Mouse (Mus musculus) MEL-GATA-1-ER (cell line): Measurements from ENCODE around the gene Olfr110.
"Not testable (repeated sequence)": the region's sequence is repeated elsewhere in the genome, so short reads cannot be mapped to it uniquely, and the experiment has no call there.

Source experiments
- DNase-seq: peaks from one replicate; pipeline ENCODE4 v3.0.0-alpha.2; 2012; ENCODE audit warnings: low read depth; ENCODE audit errors: extremely low read depth

The Olfr110 gene

GRCm38 (mm10) chr17:37491930-37492518 is at the start of gene Olfr110:
Gene Olfr110 (plus strand): TSS chr17:37492468.
- peak; percentile 8 for DNase-seq

GRCm38 (mm10) chr17:37445180-37445579 is 47.1 kb upstream of the Olfr110 start, which contains the start of gene Olfr108:
Gene Olfr108 (plus strand): TSS chr17:37445480.
- no peak for DNase-seq

- no peak for DNase-seq
These were observed 33.7 kb upstream of the Olfr110 start, which contains the start of gene Olfr109 for GRCm38 (mm10) chr17:37458616-37459015. Gene Olfr109 (plus strand): TSS chr17:37458916.

- no peak for DNase-seq
These were observed 8.8 kb upstream of the Olfr110 start, which contains the start of gene H2-M2 for GRCm38 (mm10) chr17:37483452-37483851. Gene H2-M2 (minus strand): TSS chr17:37483552.

- DNase-seq = no peak
These were observed 15.5 kb downstream of the Olfr110 start, which contains the start of gene Olfr111 for GRCm38 (mm10) chr17:37507730-37508129. Gene Olfr111 (plus strand): TSS chr17:37508030.

- not testable (repeated sequence) for DNase-seq
These were observed 32.3 kb downstream of the Olfr110 start for GRCm38 (mm10) chr17:37524612-37525011.

GRCm38 (mm10) chr17:37525427-37525826 is 33.2 kb downstream of the Olfr110 start:
- DNase-seq = not testable (repeated sequence)

DNA sequence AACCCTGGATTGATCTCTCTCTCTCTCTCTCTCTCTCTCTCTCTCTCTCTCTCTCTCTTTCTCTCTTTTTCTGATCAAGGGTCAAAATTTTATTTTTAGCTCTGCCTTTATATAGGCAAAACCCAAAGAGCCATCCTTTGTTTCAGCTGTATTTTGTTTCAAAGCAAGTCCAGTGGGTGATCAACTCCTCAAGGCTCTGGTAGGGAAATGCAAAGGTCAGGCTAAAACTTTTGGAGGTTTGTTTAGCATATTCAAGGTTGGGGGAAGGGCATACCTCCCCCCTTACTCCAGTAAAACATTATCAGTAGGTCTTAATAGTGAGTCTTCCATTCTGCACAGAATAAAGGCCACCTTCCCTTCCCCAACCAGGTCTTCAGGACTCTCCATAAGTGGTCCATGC is 42.9 kb downstream of the Olfr110 start:
- no peak for DNase-seq

- DNase-seq = not testable (repeated sequence)
These were observed 46.1 kb downstream of the Olfr110 start for GRCm38 (mm10) chr17:37538416-37538815.

GRCm38 (mm10) chr17:37541454-37542119 is 49.3 kb downstream of the Olfr110 start:
- no peak for DNase-seq

- DNase-seq = no peak
These were observed 51.6 kb downstream of the Olfr110 start for GRCm38 (mm10) chr17:37543800-37544435.
